Mouse (Mus musculus): ENCODE data around the gene Epn2.

Epn2 gene

GRCm38 (mm10) chr11:61493525-61494128 lies 85.9 kb downstream of the Epn2 start:
- peak; percentile 28; the same call in 1 of the 2 replicates for ATAC-seq (ENCODE audit: insufficient number of reproducible peaks, low FRiP score, low TSS enrichment)

- ATAC-seq (ENCODE audit: insufficient number of reproducible peaks, low FRiP score, low TSS enrichment): no peak
Measured at GRCm38 (mm10) chr11:61492749-61493401, 86.6 kb downstream of the Epn2 start.

GRCm38 (mm10) chr11:61490944-61491520 lies 88.5 kb downstream of the Epn2 start:
- ATAC-seq (ENCODE audit: insufficient number of reproducible peaks, low FRiP score, low TSS enrichment): no peak

- ATAC-seq (ENCODE audit: insufficient number of reproducible peaks, low FRiP score, low TSS enrichment): no peak
Measured at GRCm38 (mm10) chr11:61489874-61490273, 89.6 kb downstream of the Epn2 start.

GRCm38 (mm10) chr11:61489085-61489484 lies 90.4 kb downstream of the Epn2 start:
- no peak for ATAC-seq (ENCODE audit: insufficient number of reproducible peaks, low FRiP score, low TSS enrichment)

- no peak for ATAC-seq (ENCODE audit: insufficient number of reproducible peaks, low FRiP score, low TSS enrichment)
Measured at GRCm38 (mm10) chr11:61487936-61488335, 91.6 kb downstream of the Epn2 start.

GRCm38 (mm10) chr11:61487401-61487800 lies 92.1 kb downstream of the Epn2 start:
- ATAC-seq (ENCODE audit: insufficient number of reproducible peaks, low FRiP score, low TSS enrichment): no peak

- no peak for ATAC-seq (ENCODE audit: insufficient number of reproducible peaks, low FRiP score, low TSS enrichment)
Measured at GRCm38 (mm10) chr11:61486458-61487219, 92.8 kb downstream of the Epn2 start.

GRCm38 (mm10) chr11:61485541-61486457 lies 93.7 kb downstream of the Epn2 start:
- ATAC-seq (ENCODE audit: insufficient number of reproducible peaks, low FRiP score, low TSS enrichment): no peak

- ATAC-seq (ENCODE audit: insufficient number of reproducible peaks, low FRiP score, low TSS enrichment): peak; percentile 69
Measured at GRCm38 (mm10) chr11:61484613-61485540, 94.6 kb downstream of the Epn2 start, which contains the start of gene Mfap4. Gene Mfap4, plus strand, starts transcription at chr11:61485431.

GRCm38 (mm10) chr11:61484256-61484612 lies 95.3 kb downstream of the Epn2 start:
- ATAC-seq (ENCODE audit: insufficient number of reproducible peaks, low FRiP score, low TSS enrichment): no peak

- ATAC-seq (ENCODE audit: insufficient number of reproducible peaks, low FRiP score, low TSS enrichment): no peak
Measured at GRCm38 (mm10) chr11:61483226-61483845, 96.2 kb downstream of the Epn2 start.

GRCm38 (mm10) chr11:61481239-61482090 lies 98.0 kb downstream of the Epn2 start:
- no peak for ATAC-seq (ENCODE audit: insufficient number of reproducible peaks, low FRiP score, low TSS enrichment)

GRCm38 (mm10) chr11:61478788-61479187 lies 100.7 kb downstream of the Epn2 start:
- no peak for ATAC-seq (ENCODE audit: insufficient number of reproducible peaks, low FRiP score, low TSS enrichment)

GRCm38 (mm10) chr11:61477566-61478508 lies 101.7 kb downstream of the Epn2 start:
- ATAC-seq (ENCODE audit: insufficient number of reproducible peaks, low FRiP score, low TSS enrichment): no peak

- ATAC-seq (ENCODE audit: insufficient number of reproducible peaks, low FRiP score, low TSS enrichment): peak; percentile 70; the same call in 1 of the 2 replicates
Measured at GRCm38 (mm10) chr11:61476786-61477382, 102.6 kb downstream of the Epn2 start.
